Mouse (Mus musculus) embryonic fibroblast, embryonic 13.5 days (primary cell): ENCODE measurements around the gene Eif3m.

Experiments
- CTCF ChIP-seq: IDR thresholded peaks from 2 replicates; pipeline ENCODE4 v1.5.1; 2011; ENCODE audit warnings: mild to moderate bottlenecking, control low read depth, low read length, moderate library complexity, borderline replicate concordance; ENCODE audit not compliant: insufficient read depth
- POLR2A ChIP-seq: IDR thresholded peaks from 2 replicates; pipeline ENCODE4 v1.6.1; 2011; ENCODE audit warnings: low read depth, mild to moderate bottlenecking, control low read depth, low read length, moderate library complexity

DNA sequence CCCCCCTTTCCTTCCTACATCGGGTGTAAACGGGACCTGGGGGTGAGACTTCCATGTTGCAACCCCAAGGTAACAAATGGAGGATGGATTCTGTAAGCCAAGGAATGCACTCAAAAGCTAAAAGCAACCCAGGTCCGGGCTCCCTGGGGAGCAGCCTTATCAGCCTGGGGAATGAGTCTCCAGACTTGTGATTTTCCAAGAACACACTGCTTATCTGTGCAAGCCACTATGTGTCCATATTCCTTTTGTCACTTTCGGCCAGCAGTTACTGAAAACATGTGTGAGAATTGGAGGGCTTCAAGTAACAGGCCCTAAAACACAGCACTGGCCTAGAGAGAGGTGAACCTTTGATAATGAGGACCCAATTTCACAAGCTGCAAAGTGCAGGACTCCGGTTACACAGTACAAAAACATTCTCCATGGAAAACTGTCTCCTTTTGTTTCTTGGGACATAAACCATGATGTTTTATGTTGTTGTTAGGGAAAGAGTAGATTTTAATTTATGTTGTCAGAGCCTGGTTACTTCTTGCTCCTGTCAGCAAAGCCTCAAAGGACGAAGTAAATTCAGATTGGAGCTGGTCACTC lies 6.2 kb upstream of the Eif3m start:
- TF ChIP-seq CTCF, result no peak
- TF ChIP-seq POLR2A, result no peak
